Mouse (Mus musculus): ENCODE data around the gene Nhlrc3.

Gene Nhlrc3

GRCm38 (mm10) chr3:53454005-53454404, 9.1 kb downstream of the Nhlrc3 start:
- no peak for DNase-seq

GRCm38 (mm10) chr3:53453346-53453745, 9.8 kb downstream of the Nhlrc3 start:
- DNase-seq: no peak

DNA sequence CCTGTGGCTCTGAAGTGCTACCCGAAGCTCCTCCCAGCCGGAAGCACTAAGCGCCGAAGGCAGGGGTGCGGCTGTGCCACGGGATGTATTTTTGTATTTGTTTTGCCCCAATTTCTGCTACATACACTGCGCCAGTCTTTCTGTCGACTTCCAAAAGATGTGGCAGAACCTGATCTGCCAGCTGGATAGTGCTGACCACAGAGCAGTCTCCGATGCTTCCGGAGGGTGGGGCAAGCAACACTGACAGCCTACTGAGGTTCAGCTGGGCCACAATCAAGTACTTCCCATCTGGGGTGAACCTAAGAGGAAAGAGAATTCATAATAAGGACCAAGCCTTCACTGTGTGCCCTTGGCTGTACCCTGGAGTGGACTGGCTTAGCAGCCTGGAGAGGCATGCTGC, 10.8 kb downstream of the Nhlrc3 start:
- no peak for DNase-seq

DNA sequence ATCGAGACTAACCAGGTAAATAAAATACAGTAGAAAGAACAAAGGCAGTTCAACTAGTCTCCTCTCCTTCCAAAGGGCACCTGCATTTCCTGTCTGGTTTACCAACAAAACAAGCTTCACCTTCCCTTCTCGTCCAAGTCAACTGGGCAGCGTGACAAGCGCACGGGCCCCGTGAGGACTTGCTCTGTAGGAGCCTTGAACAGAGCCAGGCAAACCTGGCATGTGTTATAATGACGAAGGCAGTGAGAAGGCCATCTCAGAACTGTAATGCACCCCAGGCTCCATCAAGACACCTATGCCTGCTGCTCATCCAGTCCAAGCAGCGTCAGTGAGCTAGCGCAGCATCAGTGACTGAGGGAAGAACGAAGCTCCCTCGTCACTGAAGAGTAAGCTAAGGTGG, 12.5 kb downstream of the Nhlrc3 start:
- no peak for DNase-seq

- peak in 1 of 2 experiments; percentile 62 for DNase-seq
These were observed 14.9 kb downstream of the Nhlrc3 start for GRCm38 (mm10) chr3:53448208-53448607.

DNA sequence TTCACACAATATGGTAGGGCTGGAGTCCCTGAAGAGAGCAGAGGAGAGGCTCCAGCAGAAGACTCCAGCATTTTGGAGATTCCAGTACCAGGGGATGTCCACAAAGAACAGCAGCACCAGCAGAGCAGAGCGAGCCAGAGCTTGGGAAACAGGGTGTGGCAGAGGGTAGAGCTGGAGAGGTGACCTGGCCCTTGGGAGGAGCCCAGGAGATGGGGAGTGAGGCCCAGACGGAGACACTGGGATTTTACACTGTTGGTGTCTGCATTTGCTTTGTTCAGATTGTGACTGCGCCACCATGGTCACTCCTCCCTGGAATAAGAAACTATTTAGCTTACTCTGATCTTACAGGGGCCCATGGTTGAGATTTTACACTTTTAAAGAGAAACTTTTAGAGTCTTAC, 16.3 kb downstream of the Nhlrc3 start:
- DNase-seq: no peak

GRCm38 (mm10) chr3:53445540-53445939, 17.6 kb downstream of the Nhlrc3 start:
- no peak for DNase-seq

DNA sequence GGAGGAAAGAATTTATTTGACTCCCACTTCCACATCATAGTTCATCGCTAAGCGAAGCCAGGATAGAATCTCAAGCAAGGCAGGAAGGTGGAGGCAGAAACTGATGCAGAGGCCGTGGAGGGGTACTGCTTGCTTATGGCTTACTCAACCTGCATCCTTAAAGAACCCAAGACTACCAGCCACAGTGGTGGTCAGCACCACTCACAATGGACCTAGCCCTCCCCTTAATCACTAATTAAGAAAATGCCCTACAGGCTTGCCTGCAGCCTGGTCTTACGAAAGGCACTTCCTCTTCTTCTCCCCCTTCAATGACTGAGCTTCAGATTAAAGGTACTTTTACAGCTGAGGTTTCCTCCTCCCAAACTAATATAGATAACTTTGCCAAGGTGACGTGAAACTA, 26.6 kb downstream of the Nhlrc3 start:
- DNase-seq: no peak

DNA sequence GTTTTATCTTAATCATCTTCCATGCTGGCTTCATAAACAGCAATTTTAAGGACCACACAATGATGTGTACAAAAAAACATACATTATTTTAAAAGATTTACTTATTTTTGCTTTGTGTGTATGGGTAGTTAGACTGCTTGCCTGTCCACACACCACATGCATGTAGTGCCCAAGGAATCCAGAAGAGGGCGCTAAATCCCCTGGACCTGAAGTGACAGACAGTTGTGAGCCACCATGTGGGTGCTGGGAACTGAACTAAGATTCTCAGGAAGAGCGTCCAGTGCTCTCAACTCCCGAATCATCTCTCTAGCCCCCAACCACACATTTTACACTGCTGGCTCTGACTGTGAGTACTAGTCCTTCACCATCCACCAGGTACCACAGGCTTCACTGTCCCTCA, 28.5 kb downstream of the Nhlrc3 start:
- no peak for DNase-seq

DNA sequence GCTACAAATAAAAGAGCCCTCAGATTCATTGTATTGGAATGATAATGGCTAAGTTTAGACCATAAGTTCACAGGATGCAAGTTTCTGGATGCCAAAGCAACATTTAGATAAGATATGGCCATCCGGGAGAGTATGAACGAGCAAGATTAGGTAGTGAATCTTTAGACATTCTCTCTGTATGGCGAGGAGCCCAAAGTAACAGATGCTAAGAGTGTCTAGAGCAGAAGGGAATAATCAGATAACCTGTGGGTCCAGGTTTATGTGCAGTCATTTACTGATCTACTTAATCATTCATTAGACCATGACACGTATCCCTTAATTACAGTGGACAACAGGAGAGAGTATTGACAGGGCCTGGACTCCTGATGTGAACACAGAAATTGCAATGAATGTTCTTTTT, 39.6 kb downstream of the Nhlrc3 start:
- DNase-seq: no peak

DNA sequence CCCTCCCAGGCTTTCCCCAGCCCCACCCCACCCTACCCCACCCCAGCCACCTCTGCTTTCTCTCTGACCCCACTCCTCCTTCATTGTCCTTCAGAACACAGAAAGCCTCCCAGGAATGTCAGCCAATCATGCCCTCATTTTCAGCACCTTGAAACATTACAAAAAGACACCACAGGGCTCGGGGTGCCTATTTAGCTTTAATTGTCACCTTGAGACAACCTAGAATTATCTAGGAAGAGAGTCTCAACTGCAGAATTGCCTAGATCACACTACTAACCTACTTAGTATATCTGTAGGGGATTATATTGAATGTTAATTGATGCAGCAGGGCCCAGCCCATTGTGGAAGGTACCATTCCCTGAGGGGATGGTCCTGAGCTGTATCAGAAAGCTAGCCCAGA, 40.4 kb downstream of the Nhlrc3 start:
- DNase-seq: no peak

DNA sequence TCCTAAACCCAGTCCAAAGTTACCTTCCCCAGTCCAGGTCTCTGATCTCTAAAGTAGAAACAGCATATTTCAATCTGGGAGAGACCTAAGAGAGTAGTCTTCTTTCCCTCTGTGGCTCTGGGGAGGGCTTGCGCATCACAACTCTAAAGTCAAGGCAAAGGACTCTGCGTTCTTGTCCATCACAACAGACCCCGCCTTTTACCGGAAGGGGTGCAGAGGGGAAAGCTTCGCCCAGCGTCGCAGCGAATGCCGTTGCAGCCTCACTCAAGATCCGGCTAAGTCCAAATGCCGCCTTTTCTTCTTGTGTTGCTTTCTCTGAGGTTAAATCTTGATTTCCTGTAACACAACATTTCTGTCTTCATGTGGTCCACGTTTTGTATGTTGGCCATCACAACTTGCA, 41.5 kb downstream of the Nhlrc3 start:
- DNase-seq: no peak

GRCm38 (mm10) chr3:53417701-53418100, 45.4 kb downstream of the Nhlrc3 start:
- no peak for DNase-seq

GRCm38 (mm10) chr3:53416036-53416506, 47.1 kb downstream of the Nhlrc3 start:
- no peak for DNase-seq

DNA sequence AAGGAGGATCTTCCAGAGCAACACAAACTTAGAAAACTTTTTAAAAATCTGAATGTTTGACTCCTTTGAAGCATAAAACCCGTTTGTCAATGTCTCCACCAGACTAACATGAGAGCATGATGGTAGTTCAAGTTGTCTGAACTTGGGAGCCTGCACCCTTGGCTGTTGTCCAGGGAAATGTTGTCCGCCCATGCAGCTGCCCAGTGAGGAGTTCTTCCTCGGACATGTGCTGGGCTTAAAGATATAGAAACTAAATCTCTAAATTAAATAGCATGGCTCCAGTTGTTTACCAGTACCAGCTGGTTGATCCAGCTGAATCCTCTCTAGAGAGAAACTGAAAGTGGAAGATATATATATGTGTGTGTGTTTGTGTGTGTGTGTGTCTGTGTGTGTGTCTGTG, 49.2 kb downstream of the Nhlrc3 start:
- DNase-seq: peak; percentile 9 to 23

- no peak for DNase-seq
These were observed 49.7 kb downstream of the Nhlrc3 start for GRCm38 (mm10) chr3:53413465-53413864.

- no peak for DNase-seq
These were observed 50.9 kb downstream of the Nhlrc3 start for GRCm38 (mm10) chr3:53412259-53412658.

DNA sequence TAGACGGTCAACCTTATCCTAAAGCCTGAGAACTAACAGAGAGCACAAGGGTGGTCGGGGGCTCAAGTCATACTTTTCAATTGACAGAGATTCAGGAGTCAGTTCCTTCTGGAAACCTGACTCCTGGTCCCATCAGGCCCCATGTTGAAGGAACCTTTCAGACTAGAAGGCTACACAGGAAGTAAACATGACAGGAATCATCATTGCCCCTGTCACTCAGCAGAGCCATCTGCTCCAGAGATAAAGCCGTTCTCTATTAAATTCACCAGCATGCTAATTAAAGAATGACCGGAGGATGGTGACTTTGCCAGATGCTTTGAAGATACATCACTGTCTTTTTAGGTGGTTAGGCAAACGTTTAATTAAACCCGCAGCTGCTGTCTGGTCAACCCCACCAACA, 53.1 kb downstream of the Nhlrc3 start:
- DNase-seq: no peak

DNA sequence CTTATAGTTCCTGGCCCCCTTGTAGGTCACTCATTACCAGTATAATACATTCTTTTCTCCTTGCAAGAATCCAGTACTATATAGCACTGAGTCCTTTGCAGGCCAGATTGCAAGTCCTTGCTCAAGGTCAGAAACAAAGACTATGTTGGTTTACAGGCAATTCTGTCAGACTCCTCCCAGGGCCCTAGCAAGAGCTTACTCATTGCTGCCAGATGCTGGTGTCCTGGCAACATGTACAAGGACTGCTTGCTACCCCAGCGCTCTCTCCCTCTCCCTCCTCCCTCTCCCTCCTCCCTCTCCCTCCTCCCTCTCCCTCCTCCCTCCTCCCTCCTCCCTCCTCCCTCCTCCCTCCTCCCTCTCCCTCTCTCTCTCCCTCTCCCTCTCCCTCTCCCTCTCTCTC, 56.0 kb downstream of the Nhlrc3 start:
- DNase-seq: no peak
